Mouse (Mus musculus): Measurements from ENCODE around the gene Csf2rb. TPM values are rescaled to one million over a fixed set of nuclear protein-coding genes. Genes with fewer than 3 reads are reported as not detected.
"Not testable (repeated sequence)": the region's sequence is repeated elsewhere in the genome, so short reads cannot be mapped to it uniquely, and the experiment has no call there.

Csf2rb gene
- 1 to 10 TPM; 1.5 to 1.7 TPM for total RNA-seq (2021)
- long read RNA-seq, experiment 1: 0 reads
- long read RNA-seq, experiment 2, full-length matches to known transcripts: 1 of 1 reads
- long read RNA-seq, experiment 2, partial matches to known transcripts: 0 of 1 reads
- long read RNA-seq, experiment 2, other reads (novel, unspliced or antisense): 0 of 1 reads

- intact Hi-C loops (cut with DNase I): no loop called here
- no peak for DNase-seq (ENCODE audit: low spot score in 2 of 2)
These were observed at the start of gene Csf2rb for GRCm38 (mm10) chr15:78325671-78326339. Csf2rb (plus strand) TSS chr15:78325752.

GRCm38 (mm10) chr15:78278308-78278707 is 47.2 kb upstream of the Csf2rb start:
- intact Hi-C loops (cut with DNase I): no loop called here
- DNase-seq (ENCODE audit: low spot score in 2 of 2): no peak

GRCm38 (mm10) chr15:78287941-78288340 is 37.6 kb upstream of the Csf2rb start:
- intact Hi-C loops (cut with DNase I): no loop called here
- no peak for DNase-seq (ENCODE audit: low spot score in 2 of 2)

- intact Hi-C loops (cut with DNase I); DNase-seq (ENCODE audit: low spot score in 2 of 2): not testable (repeated sequence)
These were observed 35.8 kb upstream of the Csf2rb start for GRCm38 (mm10) chr15:78289775-78290174.

- DNase-seq (ENCODE audit: low spot score in 2 of 2); intact Hi-C loops (cut with DNase I): not testable (repeated sequence)
These were observed 32.3 kb upstream of the Csf2rb start for GRCm38 (mm10) chr15:78293228-78293627.

GRCm38 (mm10) chr15:78293716-78294115 is 31.8 kb upstream of the Csf2rb start:
- intact Hi-C loops (cut with DNase I): no loop called here
- no peak for DNase-seq (ENCODE audit: low spot score in 2 of 2)

- intact Hi-C loops (cut with DNase I): no loop called here
- DNase-seq (ENCODE audit: low spot score in 2 of 2): no peak
These were observed 27.0 kb upstream of the Csf2rb start for GRCm38 (mm10) chr15:78298558-78298957.

GRCm38 (mm10) chr15:78299641-78300040 is 25.9 kb upstream of the Csf2rb start:
- no peak for DNase-seq (ENCODE audit: low spot score in 2 of 2)
- intact Hi-C loops (cut with DNase I): no loop called here

GRCm38 (mm10) chr15:78300773-78301172 is 24.8 kb upstream of the Csf2rb start:
- DNase-seq (ENCODE audit: low spot score in 2 of 2): no peak
- intact Hi-C loops (cut with DNase I): no loop called here

GRCm38 (mm10) chr15:78302718-78303117 is 22.8 kb upstream of the Csf2rb start:
- intact Hi-C loops (cut with DNase I): no loop called here
- DNase-seq (ENCODE audit: low spot score in 2 of 2): no peak

- intact Hi-C loops (cut with DNase I): no loop called here
- no peak for DNase-seq (ENCODE audit: low spot score in 2 of 2)
These were observed 21.8 kb upstream of the Csf2rb start for GRCm38 (mm10) chr15:78303665-78304233.

GRCm38 (mm10) chr15:78305341-78305933 is 20.1 kb upstream of the Csf2rb start, which contains the start of gene Csf2rb2:
Csf2rb2 (minus strand) TSS chr15:78305721.
- intact Hi-C loops (cut with DNase I): no loop called here
- DNase-seq (ENCODE audit: low spot score in 2 of 2): peak in 1 of 2 experiments; percentile 4

- no peak for DNase-seq (ENCODE audit: low spot score in 2 of 2)
- intact Hi-C loops (cut with DNase I): no loop called here
These were observed 15.7 kb upstream of the Csf2rb start for GRCm38 (mm10) chr15:78309865-78310264.

GRCm38 (mm10) chr15:78310971-78311370 is 14.6 kb upstream of the Csf2rb start:
- intact Hi-C loops (cut with DNase I): no loop called here

GRCm38 (mm10) chr15:78312421-78313233 is 12.9 kb upstream of the Csf2rb start:
- intact Hi-C loops (cut with DNase I); DNase-seq (ENCODE audit: low spot score in 2 of 2): not testable (repeated sequence)

More at GRCm38 (mm10) chr15:78310971-78311370, 14.6 kb upstream of the Csf2rb start:
- no peak for DNase-seq (ENCODE audit: low spot score in 2 of 2)

- intact Hi-C loops (cut with DNase I): not testable (repeated sequence)
These were observed 11.9 kb upstream of the Csf2rb start for GRCm38 (mm10) chr15:78313659-78314058.

GRCm38 (mm10) chr15:78318338-78319171 is 7.0 kb upstream of the Csf2rb start:
- intact Hi-C loops (cut with DNase I); DNase-seq (ENCODE audit: low spot score in 2 of 2): not testable (repeated sequence)

More at GRCm38 (mm10) chr15:78313659-78314058, 11.9 kb upstream of the Csf2rb start:
- not testable (repeated sequence) for DNase-seq (ENCODE audit: low spot score in 2 of 2)

GRCm38 (mm10) chr15:78320825-78321496 is 4.6 kb upstream of the Csf2rb start:
- intact Hi-C loops (cut with DNase I): loop anchor here (2.0 kb wide), 1 partner anchor 64 kb away; no protein-coding TSS in a partner anchor
- peak; percentile 69 to 77 for DNase-seq (ENCODE audit: low spot score in 2 of 2)
